Mouse (Mus musculus): ENCODE measurements around the gene Ndufb7.
"Not testable (repeated sequence)": the region's sequence is repeated elsewhere in the genome, so short reads cannot be mapped to it uniquely, and the experiment has no call there.

Ndufb7 gene

DNA sequence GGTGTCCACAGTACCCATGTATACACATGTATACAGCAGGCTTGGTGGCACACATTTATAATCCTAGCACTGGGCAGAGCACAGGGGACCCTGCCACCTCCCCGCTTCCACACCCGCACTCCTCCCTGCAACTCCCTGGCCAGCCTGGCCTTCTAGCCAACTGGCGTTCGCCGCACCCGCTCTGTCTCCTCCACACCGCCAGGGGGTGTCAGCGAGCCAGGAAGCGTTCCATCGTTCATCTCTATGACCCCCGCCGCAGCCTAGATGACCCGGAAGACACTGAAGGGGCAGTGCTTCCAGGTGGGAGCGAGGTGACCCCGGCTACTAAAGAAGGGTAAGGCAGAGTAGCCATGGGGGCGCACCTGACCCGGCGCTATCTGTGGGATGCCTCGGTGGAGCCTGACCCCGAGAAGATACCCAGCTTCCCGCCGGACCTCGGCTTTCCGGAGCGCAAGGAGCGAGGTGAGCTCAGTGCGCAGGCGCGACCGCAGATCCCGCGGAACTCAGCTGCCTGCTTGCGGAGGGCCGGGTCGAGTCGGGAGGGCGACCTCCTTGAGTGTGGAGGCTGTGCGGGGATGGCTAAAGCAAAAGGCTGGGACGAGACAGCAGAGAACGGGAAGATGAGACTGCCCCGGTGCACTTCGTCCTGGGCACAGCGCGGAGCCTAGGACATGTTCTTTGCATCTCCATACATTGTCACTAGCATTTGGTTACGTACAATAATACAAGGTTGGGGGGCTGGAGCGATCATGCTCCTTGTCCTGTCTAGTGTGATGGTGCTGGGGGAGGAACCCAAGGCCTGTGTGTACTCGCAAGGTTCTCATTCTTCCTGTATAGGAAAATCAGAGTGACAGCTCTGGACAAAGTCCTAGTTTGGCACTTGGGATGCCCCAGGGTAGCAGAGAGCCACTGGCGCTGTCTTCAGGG lies at the start of gene Ndufb7:
TSS of gene Ndufb7 (plus strand) at position 203 of the 927 bp plus-strand sequence.
- DNase-seq (ENCODE audit: low spot score in 2 of 2), result peak; percentile 97 to 98

DNA sequence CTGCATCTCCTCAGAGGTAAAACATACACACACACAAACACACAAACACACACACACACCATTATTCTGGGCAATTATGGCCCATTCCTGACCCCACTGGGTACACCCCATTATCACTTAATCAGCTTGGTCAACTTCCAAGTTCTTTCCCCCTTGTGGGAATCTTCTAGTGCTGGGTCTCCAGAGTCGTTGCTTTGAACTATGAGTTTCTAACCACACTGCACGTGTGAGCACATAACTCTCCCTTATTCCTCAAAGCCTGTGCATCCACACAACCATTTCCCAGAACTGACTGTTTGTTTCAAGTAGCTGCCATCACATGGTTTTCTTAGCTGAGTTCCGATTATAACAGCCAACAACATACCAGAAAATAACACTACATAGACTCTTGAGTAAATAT lies 46.0 kb upstream of the Ndufb7 start:
- no peak for DNase-seq (ENCODE audit: low spot score in 2 of 2)

DNA sequence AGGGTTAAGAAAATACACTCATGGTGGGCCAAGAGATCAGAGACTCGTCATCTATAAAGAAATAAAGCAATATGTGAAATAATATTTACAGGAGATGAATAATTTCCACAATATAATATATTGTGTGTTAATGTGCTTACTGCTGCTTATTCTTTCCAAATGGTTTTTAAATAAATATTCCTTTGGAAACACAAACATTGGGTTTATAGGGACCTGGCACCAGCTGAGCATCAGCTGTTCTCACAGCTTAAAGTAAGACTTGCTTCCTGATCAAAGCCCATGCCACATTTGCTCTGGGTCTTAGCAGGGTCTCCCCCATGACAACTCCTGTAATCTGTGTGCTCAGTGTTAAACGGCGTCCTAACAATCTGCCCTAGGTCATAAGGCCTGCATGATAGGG lies 45.6 kb upstream of the Ndufb7 start:
- not testable (repeated sequence) for DNase-seq (ENCODE audit: low spot score in 2 of 2)

DNA sequence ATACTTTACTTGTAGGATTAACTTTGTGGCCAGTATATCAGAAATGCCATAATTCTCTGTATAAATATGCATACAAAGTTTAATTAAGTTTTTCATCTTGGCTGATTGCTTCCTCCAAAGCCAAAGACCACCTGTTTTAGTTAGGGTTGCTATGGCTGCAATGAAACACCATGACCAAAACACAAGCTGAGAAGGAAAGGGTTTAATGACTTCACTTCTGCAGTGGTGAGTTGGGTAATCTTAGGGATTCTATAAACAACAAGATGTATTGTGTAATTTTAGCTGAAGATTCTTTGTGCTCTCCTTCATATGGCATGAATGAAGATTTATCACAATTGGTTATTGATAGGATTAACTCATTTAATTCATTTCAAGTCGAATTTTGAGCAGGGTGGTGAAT lies 45.2 kb upstream of the Ndufb7 start:
- no peak for DNase-seq (ENCODE audit: low spot score in 2 of 2)

DNA sequence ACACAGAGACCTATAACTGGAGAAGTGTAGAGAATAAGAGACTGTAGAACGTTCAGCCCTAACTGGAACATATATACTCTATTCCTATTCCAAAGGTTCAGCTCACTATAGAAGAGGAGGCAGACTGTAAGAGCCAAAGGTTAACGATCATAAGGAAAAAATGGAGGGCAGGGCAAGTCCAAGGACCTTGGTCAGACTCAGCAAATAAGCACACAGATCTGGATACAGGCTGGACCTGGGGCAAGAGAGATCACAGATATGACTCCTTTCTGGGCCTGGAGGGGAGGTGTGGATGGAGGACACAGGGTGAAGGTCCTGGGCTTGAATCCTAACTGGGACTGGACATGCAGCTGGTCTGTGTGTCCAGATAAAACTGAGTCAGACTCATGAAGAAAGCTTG lies 31.7 kb upstream of the Ndufb7 start:
- no peak for DNase-seq (ENCODE audit: low spot score in 2 of 2)

DNA sequence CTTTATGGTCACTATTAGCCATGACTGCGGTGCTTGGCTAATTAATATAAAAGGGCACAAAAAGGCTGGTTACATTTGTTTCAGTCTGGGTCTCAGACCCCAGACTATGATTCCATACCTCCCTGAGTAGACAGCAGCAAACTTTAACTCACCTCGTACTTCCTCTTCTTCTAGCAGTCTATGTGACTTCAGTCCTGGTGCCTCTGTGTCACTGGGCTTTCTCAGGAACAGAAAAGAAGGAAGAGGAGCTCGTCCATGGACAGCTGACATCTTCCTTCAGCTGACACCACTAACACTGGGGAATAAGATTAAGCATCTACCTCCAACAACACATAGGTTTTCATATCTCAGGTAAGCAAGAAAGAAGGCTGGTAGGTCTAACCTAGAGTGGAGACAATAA lies 30.7 kb upstream of the Ndufb7 start, which contains the start of gene Olfr370:
TSS of gene Olfr370 (plus strand) at position 45 of the 400 bp plus-strand sequence.
- no peak for DNase-seq (ENCODE audit: low spot score in 2 of 2)

DNA sequence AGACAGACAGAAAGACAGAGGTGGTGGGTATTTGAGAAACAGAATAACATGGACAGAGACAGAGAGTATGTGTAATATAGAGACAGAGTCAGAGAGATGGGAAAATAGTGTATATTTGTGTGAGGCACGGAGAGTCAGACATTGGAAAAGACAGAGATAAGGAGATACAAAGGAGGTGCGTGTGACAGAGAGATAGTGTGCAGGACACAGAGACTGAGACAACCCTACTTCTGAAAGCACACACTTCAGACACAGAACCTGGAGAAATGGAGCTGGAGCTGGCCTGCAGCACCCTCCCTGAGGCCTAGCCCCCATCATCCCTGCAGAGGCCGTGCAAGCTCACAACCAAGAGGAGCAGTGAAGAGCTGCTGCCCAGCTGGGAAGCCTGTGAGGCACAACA lies 3.8 kb upstream of the Ndufb7 start:
- no peak for DNase-seq (ENCODE audit: low spot score in 2 of 2)

DNA sequence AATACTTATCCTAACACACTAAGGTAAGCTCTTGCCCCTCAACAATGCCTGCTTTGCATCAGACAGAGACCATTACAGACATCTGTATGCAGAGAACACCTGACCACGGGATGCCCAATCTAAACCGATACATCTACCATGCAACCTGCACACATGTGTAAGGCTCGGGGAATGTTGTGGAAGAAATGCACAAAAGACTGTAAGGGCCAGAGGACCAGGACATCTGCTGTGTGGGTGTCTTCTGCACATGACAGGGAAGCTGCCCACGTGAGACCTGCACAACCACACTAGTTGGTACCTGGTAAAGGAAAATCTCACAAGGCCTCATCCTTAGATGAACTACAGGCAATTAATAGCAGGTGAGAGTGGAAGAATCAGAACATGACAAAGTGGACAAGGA lies 3.2 kb upstream of the Ndufb7 start:
- DNase-seq (ENCODE audit: low spot score in 2 of 2), result no peak

DNA sequence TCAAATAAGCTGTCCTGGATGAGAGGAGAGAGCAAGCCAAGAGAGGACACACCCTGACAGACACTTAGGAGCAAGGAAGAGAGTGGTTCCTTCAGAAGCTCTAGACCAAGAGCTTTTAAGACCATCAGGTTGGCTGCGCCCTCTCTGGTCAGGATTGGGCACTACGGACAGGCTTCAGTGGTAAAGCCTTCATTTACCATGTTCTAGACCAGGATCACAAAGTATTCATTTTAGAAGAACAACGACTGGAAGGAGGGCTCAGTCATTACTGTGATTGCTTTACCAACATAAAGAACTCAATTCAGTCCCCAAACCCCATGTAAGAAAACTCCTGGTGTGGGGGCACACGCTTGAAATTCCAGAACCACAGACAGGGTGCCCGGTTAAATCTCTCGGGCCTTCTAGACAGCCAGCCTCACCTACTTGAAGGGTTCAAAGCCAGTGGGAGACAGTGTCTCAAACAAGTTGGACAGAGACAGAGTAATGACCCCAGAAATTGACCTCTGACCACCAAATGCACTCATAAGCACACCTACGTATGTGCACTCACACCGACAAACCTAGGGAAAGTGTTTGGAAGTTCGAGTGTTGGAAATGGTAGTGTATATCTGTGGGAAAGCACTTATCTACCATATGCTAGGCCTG lies 618 bp upstream of the Ndufb7 start:
- DNase-seq (ENCODE audit: low spot score in 2 of 2), result peak in 1 of 2 experiments; percentile 2

DNA sequence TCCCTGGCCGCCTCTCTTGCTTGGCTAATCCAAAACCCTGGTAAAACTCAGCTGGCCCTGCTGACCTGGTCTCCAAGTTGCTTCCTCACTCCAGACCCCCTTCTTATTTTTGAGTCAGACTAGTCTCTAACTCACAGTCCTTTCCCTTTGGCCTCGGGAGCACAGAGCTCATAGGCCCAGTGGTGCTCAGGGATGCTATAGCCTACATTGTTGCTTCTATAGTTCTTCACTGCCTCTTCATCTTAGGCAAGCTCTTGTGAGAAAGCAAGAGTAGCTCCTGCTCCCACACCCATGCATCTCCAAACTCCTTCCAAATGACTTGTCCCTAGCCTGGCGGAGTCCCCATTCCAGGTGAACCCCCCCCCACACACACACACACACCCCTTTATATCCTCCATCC lies 1.2 kb downstream of the Ndufb7 start:
- peak in 1 of 2 experiments; percentile 5 for DNase-seq (ENCODE audit: low spot score in 2 of 2)

DNA sequence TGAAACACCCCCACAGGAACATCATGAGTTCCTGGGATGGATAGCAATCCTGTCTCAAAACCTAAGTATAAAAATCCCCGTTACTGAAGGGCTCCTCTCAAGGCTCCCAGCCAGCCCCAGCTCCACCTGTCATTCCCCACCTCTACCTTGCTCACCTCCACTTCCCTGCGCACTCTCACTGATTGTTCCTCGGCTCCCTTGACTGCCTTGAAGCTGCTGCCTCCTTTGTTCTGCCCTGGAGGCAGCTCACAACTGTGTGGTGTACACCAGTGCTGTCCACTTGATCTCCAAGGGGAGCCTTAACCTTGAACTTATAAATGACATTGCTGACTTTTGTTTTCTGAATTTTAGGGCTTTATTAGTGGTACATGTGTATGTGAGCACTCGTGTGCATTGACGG lies 1.7 kb downstream of the Ndufb7 start:
- DNase-seq (ENCODE audit: low spot score in 2 of 2), result no peak

DNA sequence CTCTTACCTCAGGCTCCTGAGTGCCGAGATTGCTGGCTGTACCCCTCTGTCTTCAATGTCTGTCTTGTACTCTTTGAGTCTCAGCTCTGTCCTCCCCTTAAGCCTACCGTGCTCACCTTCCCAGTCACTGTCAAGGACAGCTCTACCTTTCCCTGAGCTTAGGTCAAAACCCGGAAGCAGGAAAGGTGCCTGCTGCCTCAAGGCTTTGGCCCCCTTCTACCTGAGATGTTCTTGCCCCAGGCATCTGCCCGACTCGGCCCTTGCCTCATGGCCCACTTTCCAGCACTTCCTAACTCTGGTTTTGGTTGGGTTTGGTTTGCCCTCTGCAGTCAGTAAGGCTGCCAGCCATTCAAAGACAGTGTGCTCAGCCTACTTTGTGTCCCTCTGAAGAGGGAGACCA lies 2.3 kb downstream of the Ndufb7 start:
- no peak for DNase-seq (ENCODE audit: low spot score in 2 of 2)

DNA sequence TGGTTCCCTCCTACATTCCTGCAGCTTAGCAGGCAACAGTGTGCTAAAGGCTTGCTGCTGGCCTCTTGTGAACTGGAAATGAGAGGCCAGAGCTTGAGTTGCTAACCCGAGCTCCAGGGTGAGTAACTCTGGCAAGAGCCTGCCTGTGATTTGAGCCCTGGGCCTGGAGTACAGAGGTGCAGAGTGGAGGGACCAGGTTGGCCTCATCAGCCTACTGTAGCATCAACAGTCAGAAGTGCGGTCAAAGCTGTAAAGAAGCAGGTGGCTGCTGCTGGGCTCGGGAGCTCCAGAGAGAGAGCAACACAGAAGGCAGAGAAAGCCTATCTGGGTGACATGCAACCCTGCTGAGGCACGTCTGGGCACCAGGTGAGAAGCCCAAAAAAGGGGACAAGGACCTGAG lies 2.7 kb downstream of the Ndufb7 start:
- peak in 1 of 2 experiments; percentile 3 for DNase-seq (ENCODE audit: low spot score in 2 of 2)

DNA sequence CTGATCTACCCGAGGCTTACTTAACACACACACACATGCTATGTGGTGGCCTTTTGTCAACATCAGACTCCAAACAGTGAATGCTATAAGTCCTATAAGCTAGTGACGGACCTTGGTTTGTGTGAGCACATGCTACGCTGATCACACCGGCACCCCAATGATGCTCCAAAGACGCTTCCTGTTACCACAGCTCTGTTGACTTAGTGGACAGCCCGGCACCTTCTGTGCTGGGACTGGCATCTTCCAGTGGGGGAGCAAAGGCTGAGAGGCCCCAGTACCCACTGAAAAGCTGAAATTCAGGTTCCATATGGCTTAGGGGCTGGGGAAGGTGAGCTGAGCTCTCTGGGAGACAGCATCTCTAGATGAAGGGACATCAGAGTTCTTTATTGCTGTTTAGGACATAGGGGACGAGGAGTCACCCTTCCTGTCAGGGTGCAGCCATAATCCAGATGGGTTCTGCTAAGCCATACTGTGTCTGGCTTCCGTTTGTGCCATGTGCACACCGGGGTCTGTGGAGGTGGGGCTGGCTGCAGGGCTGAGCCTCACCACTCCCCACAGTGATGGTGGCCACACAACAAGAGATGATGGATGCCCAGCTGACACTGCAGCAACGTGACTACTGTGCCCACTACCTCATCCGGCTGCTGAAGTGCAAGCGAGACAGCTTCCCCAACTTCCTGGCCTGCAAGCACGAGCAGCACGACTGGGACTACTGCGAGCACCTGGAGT lies 4.0 kb downstream of the Ndufb7 start:
- peak in 1 of 2 experiments; percentile 7 for DNase-seq (ENCODE audit: low spot score in 2 of 2)

DNA sequence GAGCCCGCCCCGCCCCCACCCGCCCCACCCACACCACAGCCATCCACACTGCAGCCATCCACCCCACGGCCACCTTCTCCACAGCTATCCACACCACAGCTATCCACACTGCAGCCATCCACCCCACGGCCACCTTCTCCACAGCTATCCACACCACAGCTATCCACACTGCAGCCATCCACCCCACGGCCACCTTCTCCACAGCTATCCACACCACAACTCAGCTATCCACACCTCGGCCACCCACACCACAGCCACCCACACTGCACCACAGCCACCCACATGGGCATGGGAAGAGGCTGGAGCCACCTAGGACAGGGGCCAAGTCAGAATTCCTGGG lies 4.5 kb downstream of the Ndufb7 start:
- peak in 1 of 2 experiments; percentile 4 for DNase-seq (ENCODE audit: low spot score in 2 of 2)

DNA sequence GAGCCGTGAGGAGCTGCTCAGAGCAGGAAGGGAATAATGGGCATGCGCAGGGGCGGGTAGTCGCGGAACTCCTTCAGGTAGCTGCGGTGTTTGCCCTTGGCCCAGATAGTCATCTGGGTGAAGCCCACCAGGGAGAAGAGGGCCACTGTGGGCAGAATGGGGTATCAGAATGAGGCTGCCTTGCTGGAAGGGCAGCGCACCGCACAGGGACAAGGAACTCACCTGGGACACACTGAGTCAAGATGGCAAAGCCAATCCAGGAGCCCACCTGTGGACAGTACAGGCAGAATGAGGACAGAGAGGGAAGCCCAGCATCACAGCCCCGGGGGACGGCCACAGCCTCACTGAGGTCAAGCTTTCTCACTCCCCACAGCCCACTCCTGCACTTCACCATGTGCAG lies 5.3 kb downstream of the Ndufb7 start:
- DNase-seq (ENCODE audit: low spot score in 2 of 2), result peak in 1 of 2 experiments; percentile 3

DNA sequence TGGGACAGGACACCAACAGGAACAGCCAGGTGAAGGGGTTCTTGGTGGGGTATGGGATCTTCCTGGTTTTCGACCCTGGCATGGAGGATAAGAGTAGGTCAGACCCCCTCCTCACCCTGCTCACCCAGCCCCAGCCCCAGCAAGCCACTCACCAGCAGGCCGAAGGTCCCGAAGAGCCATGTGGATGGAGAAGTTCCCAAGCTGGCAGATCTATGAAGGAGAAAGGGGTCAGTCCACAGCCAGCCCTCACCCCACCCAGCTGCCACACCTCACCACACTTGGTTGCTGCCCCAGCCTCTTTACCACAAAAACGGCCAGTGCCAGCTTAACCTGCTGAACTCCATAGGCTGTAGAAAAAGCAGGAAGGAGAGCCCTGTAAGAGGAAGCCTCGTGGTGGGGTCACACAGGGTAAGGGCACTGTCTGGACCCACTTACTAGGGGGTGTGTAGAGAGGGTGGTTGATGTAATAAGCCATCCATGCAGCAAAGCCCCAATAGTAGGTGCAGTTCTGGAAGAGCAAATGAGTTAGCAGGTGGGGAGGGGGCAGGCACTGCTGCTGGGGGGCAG lies 5.9 kb downstream of the Ndufb7 start:
- no peak for DNase-seq (ENCODE audit: low spot score in 2 of 2)

DNA sequence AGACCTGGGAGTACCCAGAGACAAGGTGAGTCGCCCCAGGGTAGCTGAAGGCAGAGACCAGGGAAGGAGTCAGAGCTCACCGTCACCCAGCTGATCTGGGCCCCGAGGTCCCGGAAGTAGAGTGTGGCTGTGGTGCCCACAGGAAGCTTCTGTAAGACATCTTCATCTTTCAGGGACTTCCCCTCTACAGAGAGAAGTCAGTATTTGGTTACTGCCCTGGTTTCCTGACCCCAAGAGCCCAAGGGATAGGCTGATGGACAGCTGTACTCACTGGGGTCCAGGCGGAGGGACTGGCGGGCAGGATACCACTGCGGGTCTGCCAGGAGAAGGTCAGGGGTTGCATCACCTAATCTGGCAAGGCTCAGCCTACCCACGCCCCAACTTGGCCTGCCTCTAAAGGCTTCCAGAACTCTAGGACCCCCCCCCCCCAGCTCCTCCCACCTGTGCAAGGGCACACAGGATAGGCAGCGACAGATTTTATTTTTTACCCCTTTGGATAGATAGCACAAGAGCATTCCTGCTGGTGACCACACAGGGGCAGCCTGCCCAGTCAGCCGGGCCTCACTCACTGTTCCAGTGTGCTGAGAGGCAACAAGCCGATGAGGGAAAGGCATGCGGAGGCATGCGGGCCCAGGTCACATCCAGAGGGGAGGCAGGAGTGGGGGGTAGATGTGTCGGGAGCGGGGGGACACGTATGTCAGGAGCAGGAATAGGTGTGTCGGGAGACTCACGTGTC lies 6.8 kb downstream of the Ndufb7 start:
- DNase-seq (ENCODE audit: low spot score in 2 of 2), result peak in 1 of 2 experiments; percentile 12

DNA sequence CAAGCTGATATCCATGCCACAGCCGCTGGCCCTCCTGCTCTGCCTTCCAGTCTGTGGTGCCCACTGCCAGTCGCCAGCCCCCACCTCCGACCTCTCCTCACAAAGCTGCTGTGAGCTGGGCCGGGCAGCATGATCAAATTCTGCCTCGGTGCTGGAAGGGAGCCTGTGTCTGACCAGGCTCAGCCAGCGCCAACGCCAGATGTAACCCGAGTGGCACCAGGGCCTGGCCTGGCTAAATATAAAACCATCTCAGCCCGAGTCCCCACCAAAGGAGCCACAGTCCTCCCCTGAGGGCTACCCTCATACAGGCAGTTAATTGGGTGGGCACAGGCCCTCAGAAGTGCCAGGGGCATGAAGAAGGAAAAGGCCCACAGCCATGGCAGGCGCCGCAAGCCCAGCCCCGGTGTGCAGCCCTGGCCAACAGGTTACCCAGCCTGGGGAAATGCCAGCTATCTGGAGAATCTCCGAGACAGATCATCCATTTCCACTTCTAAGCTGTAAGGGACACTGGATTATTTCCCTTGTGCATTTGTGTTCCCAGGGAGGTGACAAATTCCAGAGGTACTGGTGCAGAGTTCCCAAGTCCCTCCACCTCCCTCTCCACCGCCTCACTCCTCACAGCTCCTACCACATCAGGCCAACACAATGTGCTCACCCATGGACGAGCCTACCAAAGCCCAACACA lies 8.3 kb downstream of the Ndufb7 start:
- peak in 1 of 2 experiments; percentile 7 for DNase-seq (ENCODE audit: low spot score in 2 of 2)

Measured in right cerebral cortex, adult 2 months (tissue).